Mouse (Mus musculus) kidney, adult 10 weeks (tissue): ENCODE data around the gene Mterf2. TPM values are rescaled to one million over a fixed set of nuclear protein-coding genes. Genes with fewer than 3 reads are reported as not detected.

Source experiments
- polyA plus RNA-seq: library from polyadenylated mRNA; stranded (reverse); fragments of 350-450 nt; fragmentation: Illumina TruSeq; extraction: RNeasy Lipid Tissue Mini Kit (QIAGEN cat#74804); gene quantifications from one replicate; pipeline ENCODE4 v1.2.3, GENCODE M21; 2014; ENCODE audit warnings: low read depth, low replicate concordance

Gene Mterf2
- 30.0 TPM for polyA plus RNA-seq

GRCm38 (mm10) chr10:85127395-85128287, at the start of gene Mterf2:
Gene Mterf2 (minus strand): TSS chr10:85128027.

GRCm38 (mm10) chr10:85102247-85103084, 25.4 kb downstream of the Mterf2 start, which contains the start of the genes Fhl4 and Tmem263:
Gene Fhl4 (minus strand): TSS chr10:85102495.
Gene Tmem263 (plus strand): TSS chr10:85102627.

Other genes starting within 250 kb of the Mterf2 start
- gene Ric8b, start 210.4 kb downstream of the Mterf2 start, polyA plus RNA-seq: 36.1 TPM
- gene Fhl4, start 25.5 kb downstream of the Mterf2 start, polyA plus RNA-seq: 0.65 TPM
- 18.7 TPM for gene Tmem263, start 25.4 kb downstream of the Mterf2 start, polyA plus RNA-seq
- gene Cry1, start 57.0 kb upstream of the Mterf2 start, polyA plus RNA-seq: 7.4 TPM